Mouse (Mus musculus): ENCODE data around the gene Sema4g.

GRCm38 (mm10) chr19:44991031-44991430, 2.1 kb downstream of the Sema4g start:
- TF ChIP-seq CTCF (IDR thresholded peaks at IDR 0.05; ENCODE audit: low read depth, low read length) (no peak), POLR2A (IDR thresholded peaks at IDR 0.05; ENCODE audit: borderline replicate concordance, low read depth, low read length) (no peak)

All from bone marrow macrophage, adult 2 months (primary cell).